Mouse (Mus musculus): ENCODE measurements around the gene Secisbp2.

- TF ChIP-seq E2F4 (IDR thresholded peaks at IDR 0.05; ENCODE audit: insufficient read depth) (no peak), POLR2A (IDR thresholded peaks at IDR 0.05; ENCODE audit: insufficient read length, low read depth) (no peak), TCF12 (IDR thresholded peaks at IDR 0.05; ENCODE audit: insufficient read depth, poor library complexity, severe bottlenecking) (no peak), CEBPB (IDR thresholded peaks at IDR 0.05; ENCODE audit: insufficient read depth, poor library complexity, severe bottlenecking) (no peak)
Measured at GRCm38 (mm10) chr13:51723114-51723513, 71.6 kb downstream of the Secisbp2 start.
